Mouse (Mus musculus) erythroblast, embryonic 14.5 days (primary cell): ENCODE measurements around the gene Dzip1. TPM values are rescaled to one million over a fixed set of nuclear protein-coding genes. Genes with fewer than 3 reads are reported as not detected.

Experiments used
- H3K27me3 ChIP-seq: 2 replicates; pipeline ENCODE4 v1.6.1; 2012; ENCODE audit warnings: inconsistent platforms; ENCODE audit not compliant: control insufficient read depth
- H3K36me3 ChIP-seq: 2 replicates; pipeline ENCODE4 v1.6.1; 2012; ENCODE audit warnings: mild to moderate bottlenecking, inconsistent platforms; ENCODE audit not compliant: control insufficient read depth
- H3K4me1 ChIP-seq: 2 replicates; pipeline ENCODE4 v1.6.1; 2012; ENCODE audit warnings: inconsistent platforms; ENCODE audit not compliant: control insufficient read depth
- H3K4me3 ChIP-seq: replicated peaks from 2 replicates; pipeline ENCODE3; 2012; ENCODE audit warnings: moderate library complexity, mild to moderate bottlenecking, inconsistent platforms
- H3K9me3 ChIP-seq: 2 replicates; pipeline ENCODE4 v1.6.1; 2012; ENCODE audit warnings: low read length, inconsistent platforms, mixed read lengths; ENCODE audit not compliant: control insufficient read depth
- GATA1 ChIP-seq: IDR thresholded peaks from 2 replicates; pipeline ENCODE4 v1.6.1; 2012; ENCODE audit warnings: low read length, inconsistent platforms, mixed read lengths
- TAL1 ChIP-seq: IDR thresholded peaks from 3 replicates; pipeline ENCODE4 v1.6.1; 2012; ENCODE audit warnings: low read length, inconsistent platforms, mixed read lengths
- polyA plus RNA-seq: library from polyadenylated mRNA; stranded (reverse); fragments of >175 nt; gene quantifications from 2 replicates; pipeline ENCODE4 v1.2.3, GENCODE M21; 2012

Gene Dzip1
- polyA plus RNA-seq, 1 experiment = 0.13 TPM

DNA sequence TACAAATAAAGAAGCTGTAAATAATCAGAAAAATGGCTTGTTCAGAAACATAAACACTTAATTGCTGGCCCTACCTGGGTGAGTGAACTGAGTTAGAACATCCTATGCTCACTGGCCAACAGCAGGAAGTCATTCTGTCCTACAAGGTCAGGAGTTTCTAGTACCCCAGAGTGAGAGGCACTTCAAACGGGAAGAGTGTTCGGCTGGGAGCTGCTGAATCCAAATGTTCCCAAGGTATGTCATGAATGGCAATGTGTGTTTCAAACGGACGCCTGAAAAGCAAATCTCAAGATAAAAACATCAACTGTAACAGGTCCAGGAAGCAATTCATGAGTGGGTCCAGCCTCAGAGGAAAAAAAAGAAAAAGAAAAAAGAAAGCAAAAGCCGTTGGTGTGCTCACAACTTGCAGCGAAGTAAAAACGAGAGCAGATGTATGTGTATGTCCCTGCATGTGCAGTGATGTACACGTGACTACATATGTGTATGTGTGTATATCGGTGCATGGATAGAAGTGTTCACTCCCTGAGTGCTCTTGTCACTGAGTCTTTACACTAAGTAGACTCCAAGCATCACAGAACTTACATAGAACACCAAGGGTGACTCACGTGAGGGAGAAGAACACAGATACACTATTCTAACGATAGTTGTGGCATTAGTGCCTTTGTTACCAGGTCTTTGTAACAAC lies 75.1 kb downstream of the Dzip1 start:
- no peak for TF ChIP-seq GATA1
- no peak for TF ChIP-seq TAL1
- H3K4me3 ChIP-seq = no peak overlapping the region
- no peaks in the 10 kb centered on the region for H3K36me3 ChIP-seq
- no peaks in the 10 kb centered on the region for H3K9me3 ChIP-seq
- peaks cover 38% of the 10 kb centered on the region for H3K4me1 ChIP-seq
- peaks cover 39% of the 10 kb centered on the region for H3K27me3 ChIP-seq

DNA sequence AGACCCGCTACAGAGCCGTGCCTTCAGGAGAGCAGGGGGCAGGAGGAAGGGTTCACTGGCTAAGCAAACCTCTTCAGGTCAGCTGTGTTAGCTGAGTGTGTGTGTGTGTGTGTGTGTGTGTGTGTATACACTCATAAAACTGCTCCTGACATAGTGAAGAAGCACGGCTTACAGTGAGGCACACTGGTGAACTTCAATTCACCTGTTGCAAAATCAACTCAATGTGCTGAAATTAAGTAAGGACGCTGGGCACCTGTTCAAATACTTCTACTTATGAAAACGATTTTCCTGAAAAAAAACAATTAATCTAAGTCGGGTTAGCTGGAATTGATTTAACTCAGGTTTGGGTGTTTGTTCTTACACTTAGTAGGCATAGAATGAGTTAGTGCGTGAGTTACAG lies 77.1 kb downstream of the Dzip1 start:
- peaks cover 35% of the 10 kb centered on the region for H3K4me1 ChIP-seq
- H3K36me3 ChIP-seq = no peaks in the 10 kb centered on the region
- no peaks in the 10 kb centered on the region for H3K9me3 ChIP-seq
- peaks cover 21% of the 10 kb centered on the region for H3K27me3 ChIP-seq
- no peak for TF ChIP-seq GATA1
- no peak overlapping the region for H3K4me3 ChIP-seq

DNA sequence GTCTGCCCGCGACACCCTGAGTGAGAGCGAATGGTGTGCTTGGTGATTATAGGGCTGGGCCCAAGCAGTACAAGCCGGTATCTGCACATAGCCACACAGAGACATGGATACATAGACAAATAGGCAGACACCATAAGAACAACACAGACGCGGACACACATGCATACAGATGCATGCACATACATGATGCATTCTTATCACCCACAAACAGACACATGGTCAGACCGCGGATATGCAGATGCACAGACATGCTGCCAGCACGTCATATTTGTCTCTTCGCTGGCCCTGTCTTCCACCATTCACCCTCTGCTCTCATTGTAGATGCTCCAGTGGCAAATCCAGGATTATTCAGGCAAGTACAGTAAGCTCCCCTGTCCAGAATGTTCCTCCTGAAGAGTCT lies 78.4 kb downstream of the Dzip1 start:
- Histone ChIP-seq H3K27me3 (peaks cover 11% of the 10 kb centered on the region), H3K4me3 (no peak overlapping the region), H3K36me3 (no peaks in the 10 kb centered on the region), H3K9me3 (no peaks in the 10 kb centered on the region), H3K4me1 (peaks cover 35% of the 10 kb centered on the region)
- TF ChIP-seq TAL1 (peak; percentile 59), GATA1 (no peak; the same call in 1 of the 2 replicates)

DNA sequence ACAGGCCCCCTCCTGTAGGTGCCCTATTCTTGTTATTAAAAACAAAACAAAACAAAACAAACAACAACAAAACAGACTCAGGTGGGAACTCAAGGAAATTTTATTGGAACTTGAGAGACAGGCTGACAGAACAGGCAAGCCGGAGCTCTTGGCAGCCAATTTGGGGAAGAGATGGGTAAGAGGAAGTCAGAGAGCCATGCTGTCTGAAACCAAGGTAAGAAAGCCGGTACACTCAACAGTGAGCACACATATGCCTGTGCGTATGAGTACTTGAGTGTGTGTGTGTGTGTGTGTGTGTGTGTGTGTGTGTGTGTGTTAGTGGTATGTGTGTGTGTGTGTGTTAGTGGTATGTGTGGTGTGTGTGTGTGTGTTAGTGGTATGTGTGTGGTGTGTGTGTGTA lies 82.9 kb downstream of the Dzip1 start:
- peaks cover 6% of the 10 kb centered on the region; the same call in 1 of the 2 replicates for H3K9me3 ChIP-seq
- peaks cover 2% of the 10 kb centered on the region; the same call in 1 of the 2 replicates for H3K27me3 ChIP-seq
- no peak overlapping the region for H3K4me3 ChIP-seq
- H3K4me1 ChIP-seq = peaks cover 23% of the 10 kb centered on the region
- no peaks in the 10 kb centered on the region for H3K36me3 ChIP-seq
- TF ChIP-seq TAL1 = no peak

DNA sequence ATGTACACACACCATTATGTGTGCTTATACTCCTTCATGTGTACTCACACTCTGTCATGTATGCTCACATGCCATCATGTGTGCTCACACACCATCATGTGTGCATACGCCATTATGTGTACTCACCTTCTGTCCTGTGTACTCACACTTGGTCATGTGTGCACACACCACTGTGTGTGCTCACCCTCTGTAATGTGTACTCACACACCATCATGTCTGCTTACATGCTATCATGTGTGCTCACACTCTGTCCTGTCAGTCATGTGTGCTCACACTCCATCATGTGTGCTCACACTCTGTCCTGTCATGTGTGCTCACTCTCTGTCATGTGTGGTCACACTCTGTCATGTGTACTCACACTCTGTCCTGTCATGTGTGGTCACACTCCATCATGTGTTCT lies 85.2 kb downstream of the Dzip1 start:
- Histone ChIP-seq H3K9me3 (peaks cover 6% of the 10 kb centered on the region; the same call in 1 of the 2 replicates), H3K36me3 (no peaks in the 10 kb centered on the region), H3K4me3 (no peak overlapping the region), H3K4me1 (peaks cover 12% of the 10 kb centered on the region), H3K27me3 (peaks cover 2% of the 10 kb centered on the region; the same call in 1 of the 2 replicates)
- TF ChIP-seq TAL1 (no peak), GATA1 (no peak)

DNA sequence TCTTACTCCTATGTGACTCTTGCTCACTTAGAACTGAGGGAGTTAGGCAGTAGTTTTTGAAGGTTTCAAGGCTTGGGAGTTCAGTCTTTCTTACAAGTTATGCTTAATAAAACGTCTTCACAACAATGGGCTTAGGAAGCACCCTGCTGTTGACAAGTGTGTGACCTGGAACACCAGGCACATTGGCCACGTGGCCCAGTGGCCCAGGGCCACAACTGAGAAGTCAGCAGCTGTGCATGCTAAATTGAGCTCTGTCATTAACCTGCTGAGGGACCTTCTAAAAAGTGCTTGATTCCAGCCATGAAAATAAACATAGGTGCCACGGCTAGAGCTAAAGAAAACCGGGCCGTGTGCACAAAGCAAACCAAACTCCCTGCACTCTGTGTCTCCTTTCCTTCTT lies 85.8 kb downstream of the Dzip1 start:
- Histone ChIP-seq H3K4me3 (no peak overlapping the region), H3K36me3 (no peaks in the 10 kb centered on the region), H3K4me1 (peaks cover 7% of the 10 kb centered on the region), H3K9me3 (peaks cover 6% of the 10 kb centered on the region; the same call in 1 of the 2 replicates), H3K27me3 (no peaks in the 10 kb centered on the region; the same call in 1 of the 2 replicates)
- TF ChIP-seq TAL1 = no peak
- TF ChIP-seq GATA1 = no peak

DNA sequence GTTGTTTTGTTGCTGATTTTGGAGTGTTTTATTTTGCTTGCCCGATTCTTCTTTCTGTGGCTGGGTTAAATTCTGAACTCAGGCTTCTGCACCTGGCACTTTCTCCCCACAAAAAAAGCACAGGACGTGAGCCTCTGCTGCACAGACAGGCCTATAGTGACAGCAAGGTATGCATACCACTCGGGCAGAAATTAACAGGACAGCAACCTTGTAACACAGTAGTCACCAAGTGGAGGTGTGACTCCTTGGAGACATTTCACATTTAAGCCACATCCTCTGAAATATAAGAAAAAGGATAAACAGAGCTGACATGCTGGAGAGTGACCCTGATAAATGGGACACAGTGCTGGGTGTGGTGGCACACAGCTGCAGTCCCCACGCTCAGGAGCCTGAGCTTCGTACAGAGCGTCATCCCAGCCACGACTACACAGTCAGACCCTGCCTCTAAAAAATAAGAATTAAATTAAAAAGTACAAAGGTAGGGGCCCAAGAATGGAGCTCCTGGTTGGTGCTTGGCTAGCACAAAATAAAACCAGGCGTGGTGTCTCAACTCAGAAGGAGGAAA lies 86.6 kb downstream of the Dzip1 start:
- Histone ChIP-seq H3K4me3 (no peak overlapping the region), H3K9me3 (peaks cover 6% of the 10 kb centered on the region; the same call in 1 of the 2 replicates), H3K36me3 (no peaks in the 10 kb centered on the region), H3K4me1 (peaks cover 6% of the 10 kb centered on the region), H3K27me3 (no peaks in the 10 kb centered on the region; the same call in 1 of the 2 replicates)
- TF ChIP-seq TAL1 (no peak), GATA1 (no peak)

DNA sequence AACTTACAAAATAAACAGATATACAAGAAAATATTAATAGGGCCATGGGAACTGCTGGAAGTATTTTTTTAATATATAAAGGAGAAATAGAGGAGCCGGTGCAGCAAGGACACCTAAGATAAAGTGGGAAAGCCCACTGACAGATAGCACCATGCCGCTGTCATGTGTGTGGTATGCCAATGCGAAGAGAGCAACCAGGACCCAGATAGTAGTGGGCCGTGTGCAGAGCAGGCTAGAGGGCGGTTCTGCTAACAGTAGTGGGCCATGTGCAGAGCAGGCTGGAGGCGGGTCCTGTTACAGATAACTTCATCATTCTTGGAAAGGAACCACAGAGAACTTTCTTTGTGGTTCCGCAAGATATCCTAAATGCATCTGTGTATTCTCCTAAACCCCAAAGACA lies 88.5 kb downstream of the Dzip1 start:
- TF ChIP-seq TAL1 (no peak), GATA1 (no peak)
- no peak overlapping the region for H3K4me3 ChIP-seq

DNA sequence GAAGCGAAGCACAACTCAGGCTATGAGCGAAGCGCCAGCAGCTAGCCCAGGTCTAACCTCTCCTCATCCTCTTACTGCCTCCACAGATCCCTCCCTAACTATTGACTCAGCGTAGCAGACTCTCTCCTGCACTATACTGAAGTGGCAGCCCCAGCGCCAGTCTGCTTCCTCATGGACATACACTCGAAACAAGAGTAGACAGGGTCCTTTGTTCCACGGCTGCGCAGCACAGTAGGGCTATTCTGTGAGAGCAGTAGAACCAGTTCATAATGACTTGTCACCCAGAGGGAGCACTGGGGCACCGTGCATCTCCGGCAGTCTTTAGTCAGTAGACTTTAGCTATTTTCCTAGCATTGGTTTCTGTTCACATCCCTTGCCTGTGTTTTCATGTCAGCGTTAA lies 89.1 kb downstream of the Dzip1 start:
- Histone ChIP-seq H3K27me3 (no peaks in the 10 kb centered on the region; the same call in 1 of the 2 replicates), H3K9me3 (peaks cover 6% of the 10 kb centered on the region; the same call in 1 of the 2 replicates), H3K36me3 (no peaks in the 10 kb centered on the region), H3K4me1 (peaks cover 6% of the 10 kb centered on the region), H3K4me3 (no peak overlapping the region)
- no peak for TF ChIP-seq GATA1
- no peak for TF ChIP-seq TAL1

More for the DNA sequence above, 88.5 kb downstream of the Dzip1 start:
- Histone ChIP-seq H3K4me1 (peaks cover 6% of the 10 kb centered on the region), H3K9me3 (peaks cover 6% of the 10 kb centered on the region; the same call in 1 of the 2 replicates), H3K27me3 (no peaks in the 10 kb centered on the region; the same call in 1 of the 2 replicates), H3K36me3 (no peaks in the 10 kb centered on the region)

DNA sequence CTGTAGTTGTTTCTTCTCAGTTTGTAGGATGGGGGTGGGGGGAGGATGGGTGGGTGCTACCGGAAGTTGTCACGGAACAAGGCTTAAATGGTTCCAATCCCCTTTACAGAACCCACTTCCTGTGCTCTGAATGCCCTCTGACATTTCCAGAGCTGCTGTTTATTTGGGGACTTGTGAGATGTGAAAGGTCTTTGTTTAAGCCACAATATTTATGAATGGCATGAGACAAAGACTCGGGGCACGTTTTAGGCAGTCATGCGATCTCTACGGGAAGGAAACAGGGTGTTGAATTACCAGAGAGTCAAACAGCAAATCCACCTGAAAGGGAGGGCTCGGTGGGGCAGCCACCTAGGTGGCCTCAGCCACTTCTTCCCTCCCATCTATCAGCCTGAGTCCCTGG lies 90.9 kb downstream of the Dzip1 start:
- Histone ChIP-seq H3K4me3 (no peak overlapping the region), H3K27me3 (no peaks in the 10 kb centered on the region), H3K36me3 (no peaks in the 10 kb centered on the region), H3K9me3 (no peaks in the 10 kb centered on the region), H3K4me1 (peaks cover 6% of the 10 kb centered on the region)
- TF ChIP-seq TAL1 (no peak), GATA1 (no peak)
